In the genomic region with DNA sequence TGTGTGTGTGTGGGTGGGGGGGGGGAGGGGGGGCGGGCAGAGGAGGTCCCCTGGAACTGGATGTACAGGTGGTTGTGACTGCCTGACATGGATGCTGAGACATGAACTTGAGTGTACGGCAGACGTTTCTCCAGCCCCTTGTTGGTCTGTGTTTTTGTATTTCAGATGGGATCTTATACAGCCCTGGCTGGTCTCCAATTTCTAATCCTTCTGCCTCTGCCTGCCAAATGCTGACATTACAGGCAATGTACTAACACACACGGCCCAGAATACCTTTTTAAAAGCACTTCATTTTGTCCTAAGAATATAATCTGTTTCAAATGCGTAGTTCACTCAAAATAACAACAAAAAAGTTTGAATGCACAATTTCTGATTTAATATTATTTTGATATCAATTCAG, we compare ENCODE assay signal across 19 mouse cellular contexts. TPM values are rescaled to one million over a fixed set of nuclear protein-coding genes. Genes with fewer than 3 reads are reported as not detected.
DNase-seq lines count a peak whose midpoint lies in the region; ATAC-seq and TF ChIP-seq lines count a peak whose summit lies in the region.
"Had no signal": no experiment of that assay in that cellular context is flagged by ENCODE, and none has a peak within 500 bp of the region (broad histone marks: within the 10 kb centered on the region; RNA-seq: fewer than 3 reads in every experiment).

No protein-coding gene starts in this region.

- H3K4me2 ChIP-seq in forebrain, postnatal 0 days (ENCODE audit: low read depth), result no peak overlapping the region
- H3K4me2 ChIP-seq in hindbrain, embryonic 14.5 days (replicated peaks), result no peak overlapping the region
- H3K4me2 ChIP-seq in hindbrain, embryonic 13.5 days, result no peak overlapping the region
- no peak overlapping the region for H3K4me2 ChIP-seq in midbrain, embryonic 14.5 days (ENCODE audit: low read length)
- no peak overlapping the region for H3K4me2 ChIP-seq in midbrain, embryonic 11.5 days
- H3K4me2 ChIP-seq: forebrain, embryonic 15.5 days; limb, embryonic 13.5 days; midbrain, embryonic 12.5 days had no signal

- no peak for ATAC-seq in forebrain, postnatal 0 days
- no peak for ATAC-seq in hindbrain, embryonic 14.5 days (ENCODE audit: low FRiP score)
- no peak for ATAC-seq in hindbrain, embryonic 13.5 days (ENCODE audit: low FRiP score)
- no peak for ATAC-seq in midbrain, embryonic 14.5 days (ENCODE audit: low FRiP score, low TSS enrichment)
- no peak for ATAC-seq in midbrain, embryonic 11.5 days (ENCODE audit: low FRiP score)
- ATAC-seq: forebrain, embryonic 15.5 days; liver, postnatal 0 days had no signal

- H3K27me3 ChIP-seq in forebrain, postnatal 0 days (ENCODE audit: insufficient read depth, low read length), result no peaks in the 10 kb centered on the region
- no peaks in the 10 kb centered on the region for H3K27me3 ChIP-seq in forebrain, embryonic 10.5 days (ENCODE audit: poor library complexity, severe bottlenecking)
- no peaks in the 10 kb centered on the region for H3K27me3 ChIP-seq in hindbrain, embryonic 14.5 days (ENCODE audit: control insufficient read depth, insufficient read depth, low read length)
- no peaks in the 10 kb centered on the region for H3K27me3 ChIP-seq in hindbrain, embryonic 13.5 days
- no peaks in the 10 kb centered on the region for H3K27me3 ChIP-seq in midbrain, embryonic 14.5 days (ENCODE audit: control insufficient read depth, insufficient read depth, low read length)
- no peaks in the 10 kb centered on the region for H3K27me3 ChIP-seq in midbrain, embryonic 11.5 days (ENCODE audit: control insufficient read depth, insufficient read depth, low read length)
- H3K27me3 ChIP-seq: forebrain, embryonic 15.5 days; limb, embryonic 13.5 days; midbrain, embryonic 12.5 days had no signal

- H3K27ac ChIP-seq in forebrain, postnatal 0 days (ENCODE audit: low read depth, low read length), result no peak overlapping the region
- H3K27ac ChIP-seq in forebrain, embryonic 10.5 days, result no peak overlapping the region
- H3K27ac ChIP-seq in hindbrain, embryonic 14.5 days, result no peak overlapping the region
- H3K27ac ChIP-seq in hindbrain, embryonic 13.5 days, result no peak overlapping the region
- H3K27ac ChIP-seq in midbrain, embryonic 14.5 days (replicated peaks; ENCODE audit: low read depth, low read length), result no peak overlapping the region
- no peak overlapping the region for H3K27ac ChIP-seq in midbrain, embryonic 11.5 days (ENCODE audit: low read depth, low read length)
- H3K27ac ChIP-seq: forebrain, embryonic 15.5 days; hindbrain, embryonic 10.5 days; limb, embryonic 13.5 days; macrophage; midbrain, embryonic 12.5 days had no signal

- H3K4me1 ChIP-seq in forebrain, postnatal 0 days (ENCODE audit: insufficient read depth), result no peaks in the 10 kb centered on the region
- H3K4me1 ChIP-seq in forebrain, embryonic 10.5 days, result peaks cover 4% of the 10 kb centered on the region
- no peaks in the 10 kb centered on the region for H3K4me1 ChIP-seq in hindbrain, embryonic 14.5 days (replicated peaks; ENCODE audit: control insufficient read depth, insufficient read depth, low read length)
- H3K4me1 ChIP-seq in hindbrain, embryonic 13.5 days (replicated peaks), result no peaks in the 10 kb centered on the region
- H3K4me1 ChIP-seq in midbrain, embryonic 14.5 days (ENCODE audit: control insufficient read depth, insufficient read depth, low read length), result no peaks in the 10 kb centered on the region
- no peaks in the 10 kb centered on the region for H3K4me1 ChIP-seq in midbrain, embryonic 11.5 days (ENCODE audit: control insufficient read depth, insufficient read depth, low read length)
- H3K4me1 ChIP-seq: limb, embryonic 13.5 days; midbrain, embryonic 12.5 days had no signal

- WGBS in forebrain, postnatal 0 days, result 47% methylated on average over 5 of the region's 5 CpGs
- 83% methylated on average over 5 of the region's 5 CpGs for WGBS in forebrain, embryonic 10.5 days
- 69% methylated on average over 5 of the region's 5 CpGs for WGBS in hindbrain, embryonic 14.5 days
- 78% methylated on average over 5 of the region's 5 CpGs for WGBS in hindbrain, embryonic 13.5 days
- WGBS in midbrain, embryonic 14.5 days, result 77% methylated on average over 5 of the region's 5 CpGs
- WGBS in midbrain, embryonic 11.5 days, result 83% methylated on average over 5 of the region's 5 CpGs

- no peak for TF ChIP-seq CTCF in forebrain, postnatal 0 days (IDR thresholded peaks at IDR 0.05; ENCODE audit: low read depth)

- peak; percentile 21 for DNase-seq in forebrain, postnatal 0 days
- DNase-seq in forebrain, embryonic 10.5 days (ENCODE audit: extremely low spot score, low spot score), result no peak
- DNase-seq in hindbrain, embryonic 14.5 days (ENCODE audit: low spot score), result peak; percentile 36
- DNase-seq in midbrain, embryonic 14.5 days, result peak; percentile 42
- no peak for DNase-seq in midbrain, embryonic 11.5 days (ENCODE audit: low spot score, missing footprints)
- no peak for DNase-seq in liver
- DNase-seq: adrenal gland, postnatal 25 days; B cell, adult 2 months; cerebellum, adult 8-10 months; kidney, adult 2 months; kidney, postnatal 25 days; liver, postnatal 0 days; thymus, postnatal 36 days had no signal

- no peak overlapping the region for H3K4me3 ChIP-seq in forebrain, postnatal 0 days (ENCODE audit: low read depth, low read length)
- H3K4me3 ChIP-seq in forebrain, embryonic 10.5 days, result no peak overlapping the region
- no peak overlapping the region for H3K4me3 ChIP-seq in hindbrain, embryonic 14.5 days (replicated peaks; ENCODE audit: low read length)
- no peak overlapping the region for H3K4me3 ChIP-seq in hindbrain, embryonic 13.5 days
- H3K4me3 ChIP-seq in midbrain, embryonic 14.5 days (replicated peaks; ENCODE audit: low read depth, low read length), result no peak overlapping the region
- H3K4me3 ChIP-seq in midbrain, embryonic 11.5 days (ENCODE audit: low read depth, low read length), result no peak overlapping the region
- H3K4me3 ChIP-seq: forebrain, embryonic 15.5 days; hindbrain, embryonic 10.5 days; limb, embryonic 13.5 days; midbrain, embryonic 12.5 days had no signal

- no peaks in the 10 kb centered on the region for H3K36me3 ChIP-seq in forebrain, postnatal 0 days (ENCODE audit: insufficient read depth)
- no peaks in the 10 kb centered on the region for H3K36me3 ChIP-seq in forebrain, embryonic 10.5 days (replicated peaks)
- H3K36me3 ChIP-seq in hindbrain, embryonic 14.5 days (replicated peaks; ENCODE audit: control insufficient read depth, insufficient read depth), result no peaks in the 10 kb centered on the region
- H3K36me3 ChIP-seq in hindbrain, embryonic 13.5 days, result no peaks in the 10 kb centered on the region
- H3K36me3 ChIP-seq in midbrain, embryonic 14.5 days (ENCODE audit: control insufficient read depth, insufficient read depth, low read length), result no peaks in the 10 kb centered on the region
- H3K36me3 ChIP-seq in midbrain, embryonic 11.5 days (ENCODE audit: control insufficient read depth, insufficient read depth, low read length), result no peaks in the 10 kb centered on the region
- H3K36me3 ChIP-seq: forebrain, embryonic 15.5 days; hindbrain, embryonic 10.5 days; limb, embryonic 13.5 days; midbrain, embryonic 12.5 days had no signal

- H3K9me3 ChIP-seq in forebrain, postnatal 0 days (ENCODE audit: low read length), result no peaks in the 10 kb centered on the region
- H3K9me3 ChIP-seq in forebrain, embryonic 10.5 days, result no peaks in the 10 kb centered on the region
- no peaks in the 10 kb centered on the region for H3K9me3 ChIP-seq in hindbrain, embryonic 14.5 days (ENCODE audit: control insufficient read depth, low read length)
- H3K9me3 ChIP-seq in hindbrain, embryonic 13.5 days, result no peaks in the 10 kb centered on the region
- no peaks in the 10 kb centered on the region for H3K9me3 ChIP-seq in midbrain, embryonic 14.5 days (ENCODE audit: control insufficient read depth, low read length)
- no peaks in the 10 kb centered on the region for H3K9me3 ChIP-seq in midbrain, embryonic 11.5 days (ENCODE audit: control insufficient read depth, low read length)
- H3K9me3 ChIP-seq: forebrain, embryonic 15.5 days; hindbrain, embryonic 10.5 days; limb, embryonic 13.5 days; midbrain, embryonic 12.5 days had no signal

- H3K9ac ChIP-seq in forebrain, postnatal 0 days, result no peak overlapping the region
- H3K9ac ChIP-seq in hindbrain, embryonic 14.5 days, result no peak overlapping the region
- H3K9ac ChIP-seq in hindbrain, embryonic 13.5 days, result no peak overlapping the region
- no peak overlapping the region for H3K9ac ChIP-seq in midbrain, embryonic 14.5 days (replicated peaks; ENCODE audit: low read length)
- no peak overlapping the region for H3K9ac ChIP-seq in midbrain, embryonic 11.5 days (ENCODE audit: low read length)
- H3K9ac ChIP-seq: forebrain, embryonic 15.5 days; limb, embryonic 13.5 days; liver, postnatal 0 days; midbrain, embryonic 12.5 days had no signal

RNA-seq across cellular contexts. Expression of a gene that starts 23.4 kb away (rescaled TPM):
- 11.9 and 17.5 TPM in 2 replicates for total RNA-seq in forebrain, postnatal 0 days (2014; rRNA removed)
- 5.4 and 9.0 TPM in 2 replicates for polyA plus RNA-seq in forebrain, postnatal 0 days (2015; fragmentation: Nextera tagmentation; extraction: Ambion mirVana)
- polyA plus RNA-seq in forebrain, embryonic 10.5 days (2016; fragmentation: Nextera tagmentation; extraction: Ambion mirVana), result 9.9 and 11.0 TPM in 2 replicates
- polyA plus RNA-seq in hindbrain, embryonic 14.5 days (2014; fragmentation: Nextera tagmentation; extraction: Ambion mirVana), result 18.9 and 19.5 TPM in 2 replicates
- 16.5 and 17.3 TPM in 2 replicates for polyA plus RNA-seq in hindbrain, embryonic 13.5 days (2015; fragmentation: Nextera tagmentation; extraction: Ambion mirVana)
- 12.3 and 17.4 TPM in 2 replicates for polyA plus RNA-seq in midbrain, embryonic 14.5 days (2014; fragmentation: Nextera tagmentation; extraction: Ambion mirVana)
- 11.3 and 14.1 TPM in 2 replicates for polyA plus RNA-seq in midbrain, embryonic 11.5 days (2014; fragmentation: Nextera tagmentation; extraction: Ambion mirVana)

RNA-seq across cellular contexts. Expression of a gene that starts 27.9 kb away (rescaled TPM):
- total RNA-seq in forebrain, postnatal 0 days (2014; rRNA removed), result 2.7 and 3.8 TPM in 2 replicates
- polyA plus RNA-seq in forebrain, postnatal 0 days (2015; fragmentation: Nextera tagmentation; extraction: Ambion mirVana), result 2.0 and 5.9 TPM in 2 replicates
- polyA plus RNA-seq in forebrain, embryonic 10.5 days (2016; fragmentation: Nextera tagmentation; extraction: Ambion mirVana), result 14.7 and 16.3 TPM in 2 replicates
- 4.8 and 6.0 TPM in 2 replicates for polyA plus RNA-seq in hindbrain, embryonic 14.5 days (2014; fragmentation: Nextera tagmentation; extraction: Ambion mirVana)
- 3.4 and 3.9 TPM in 2 replicates for polyA plus RNA-seq in hindbrain, embryonic 13.5 days (2015; fragmentation: Nextera tagmentation; extraction: Ambion mirVana)
- 4.0 and 5.6 TPM in 2 replicates for polyA plus RNA-seq in midbrain, embryonic 14.5 days (2014; fragmentation: Nextera tagmentation; extraction: Ambion mirVana)
- 7.8 and 8.5 TPM in 2 replicates for polyA plus RNA-seq in midbrain, embryonic 11.5 days (2014; fragmentation: Nextera tagmentation; extraction: Ambion mirVana)

Comparison
In these comparisons a context has a peak if more than half of its experiments do, and no peak if none do; other contexts are left out.
1. DNase-seq: peak in forebrain, postnatal 0 days (single experiment), hindbrain, embryonic 14.5 days (single experiment) and midbrain, embryonic 14.5 days (single experiment); none in forebrain, embryonic 10.5 days (single experiment), midbrain, embryonic 11.5 days (single experiment) and liver (single experiment).